Mouse (Mus musculus) bone marrow, adult 2 months (tissue): ENCODE results near the gene Gm42417.

Experiments used
- CTCF ChIP-seq: fragments of 200-500 bp; IDR thresholded peaks from 2 replicates; pipeline ENCODE4 v1.5.1; 2011; ENCODE audit warnings: low read length, control low read depth; ENCODE audit not compliant: control insufficient read depth, insufficient read depth
- POLR2A ChIP-seq: fragments of 200-500 bp; IDR thresholded peaks from 2 replicates; pipeline ENCODE4 v1.6.1; 2011; ENCODE audit warnings: low read depth, mild to moderate bottlenecking, control low read depth, low read length, borderline replicate concordance; ENCODE audit not compliant: control insufficient read depth

GRCm38 (mm10) chr1:36569694-36570276 lies 30.6 kb upstream of the Gm42417 start:
- TF ChIP-seq CTCF (no peak), POLR2A (no peak)
